Mouse (Mus musculus): Measurements from ENCODE around the gene Sltm.

DNA sequence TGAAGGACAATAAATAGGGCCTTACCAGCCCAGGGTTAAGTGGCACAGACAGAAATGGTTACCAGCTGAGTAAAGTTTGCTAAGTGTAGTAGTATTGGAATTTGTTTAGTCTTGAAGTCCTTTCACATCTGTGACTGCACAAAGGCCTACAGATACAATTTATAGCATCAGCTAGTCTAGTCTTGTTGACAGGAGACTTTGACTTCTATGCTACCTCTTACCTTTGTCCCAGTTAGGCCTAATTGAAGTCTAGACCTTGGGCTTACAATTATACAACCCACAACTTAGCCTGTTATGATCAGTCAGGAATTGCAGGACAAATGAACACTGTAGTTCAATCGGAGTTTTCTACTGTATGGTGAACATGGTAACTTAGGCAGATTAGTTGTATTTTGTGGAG is 9.0 kb downstream of the Sltm start:
- TF ChIP-seq CTCF (IDR thresholded peaks at IDR 0.05; ENCODE audit: borderline replicate concordance, insufficient read depth, low read length) = no peak
- no peak for TF ChIP-seq POLR2A (IDR thresholded peaks at IDR 0.05; ENCODE audit: low read depth, low read length)

Measured in embryonic fibroblast, embryonic 13.5 days (primary cell).